Mouse (Mus musculus) megakaryocyte, embryonic 14.5 days (primary cell): ENCODE data around the gene Babam2.

Source experiments
- FLI1 ChIP-seq: IDR thresholded peaks from 2 replicates; pipeline ENCODE4 v1.6.1; 2012; ENCODE audit warnings: low read length, inconsistent platforms, mixed read lengths
- GATA1 ChIP-seq: IDR thresholded peaks from 3 replicates; pipeline ENCODE4 v1.6.1; 2012; ENCODE audit warnings: mixed read lengths, low read length, inconsistent platforms, borderline replicate concordance

- TF ChIP-seq GATA1 = no peak
- no peak for TF ChIP-seq FLI1
Measured at GRCm38 (mm10) chr5:31829588-31829987, 132.1 kb downstream of the Babam2 start.
